Mouse (Mus musculus) liver, adult 2 months (tissue): ENCODE data around the gene Gm17334. TPM values are rescaled to one million over a fixed set of nuclear protein-coding genes. Genes with fewer than 3 reads are reported as not detected.

Experiments used
- DNase-seq: peaks from one replicate; pipeline ENCODE4 v3.0.0-alpha.2; 2011; ENCODE audit warnings: low read depth, low spot score; ENCODE audit errors: extremely low read depth
- H3K27ac ChIP-seq: fragments of 200-500 bp; replicated peaks from 2 replicates; pipeline ENCODE4 v1.5.1; 2012; ENCODE audit warnings: low read depth, mild to moderate bottlenecking, control low read depth, inconsistent platforms, low read length; ENCODE audit not compliant: insufficient read depth
- H3K27me3 ChIP-seq: fragments of 200-500 bp; 2 replicates; pipeline ENCODE4 v1.6.1; 2012; ENCODE audit warnings: mild to moderate bottlenecking, moderate library complexity, low read length, inconsistent platforms; ENCODE audit not compliant: control insufficient read depth, insufficient read depth
- H3K36me3 ChIP-seq: fragments of 200-500 bp; 2 replicates; pipeline ENCODE4 v1.6.1; 2012; ENCODE audit warnings: low read length, inconsistent platforms; ENCODE audit not compliant: control insufficient read depth, insufficient read depth
- H3K4me1 ChIP-seq: fragments of 200-500 bp; 2 replicates; pipeline ENCODE4 v1.6.1; 2011; ENCODE audit warnings: low read length; ENCODE audit not compliant: control insufficient read depth, insufficient read depth
- H3K4me3 ChIP-seq: fragments of 200-500 bp; 2 replicates; pipeline ENCODE4 v1.5.1; 2011; ENCODE audit warnings: low read depth, mild to moderate bottlenecking, control low read depth, low read length, moderate library complexity; ENCODE audit not compliant: insufficient read depth
- H3K79me2 ChIP-seq: fragments of 200-500 bp; 2 replicates; pipeline ENCODE4 v1.6.1; 2012; ENCODE audit warnings: inconsistent platforms, mild to moderate bottlenecking, low read length, moderate library complexity; ENCODE audit not compliant: control insufficient read depth, insufficient read depth
- H3K9ac ChIP-seq: fragments of 200-500 bp; 2 replicates; pipeline ENCODE4 v1.6.1; 2012; ENCODE audit warnings: low read depth, mild to moderate bottlenecking, control low read depth, inconsistent platforms, low read length
- CTCF ChIP-seq: fragments of 200-500 bp; IDR thresholded peaks from 2 replicates; pipeline ENCODE4 v1.5.1; 2011; ENCODE audit warnings: low read depth, low read length, control low read depth
- POLR2A ChIP-seq: fragments of 200-500 bp; IDR thresholded peaks from 2 replicates; pipeline ENCODE4 v1.6.1; 2011; ENCODE audit warnings: low read length, control low read depth; ENCODE audit not compliant: insufficient read depth; ENCODE audit errors: extremely low read depth
- WGBS: fragments of 180-500 bp; shearing (Covaris S2); methylation state at CpG from one replicate; pipeline ENCODE4 v1.1.7; 2018; 5-methylcytosine and 5-hydroxymethylcytosine counted together
- polyA plus RNA-seq: library from polyadenylated mRNA; depleted of rRNA; stranded (reverse); fragments of >200 nt; gene quantifications from 2 replicates; pipeline ENCODE4 v1.2.3, GENCODE M21; 2012; rRNA removed
- total RNA-seq: library from RNA; depleted of rRNA; stranded (reverse); fragments of >200 nt; gene quantifications from 2 replicates; pipeline ENCODE4 v1.2.3, GENCODE M21; 2014; rRNA removed

Gm17334 gene
- total RNA-seq (not detected in 2 replicates), polyA plus RNA-seq (0.16 TPM in 1 of 2 replicates, not detected in the other)

DNA sequence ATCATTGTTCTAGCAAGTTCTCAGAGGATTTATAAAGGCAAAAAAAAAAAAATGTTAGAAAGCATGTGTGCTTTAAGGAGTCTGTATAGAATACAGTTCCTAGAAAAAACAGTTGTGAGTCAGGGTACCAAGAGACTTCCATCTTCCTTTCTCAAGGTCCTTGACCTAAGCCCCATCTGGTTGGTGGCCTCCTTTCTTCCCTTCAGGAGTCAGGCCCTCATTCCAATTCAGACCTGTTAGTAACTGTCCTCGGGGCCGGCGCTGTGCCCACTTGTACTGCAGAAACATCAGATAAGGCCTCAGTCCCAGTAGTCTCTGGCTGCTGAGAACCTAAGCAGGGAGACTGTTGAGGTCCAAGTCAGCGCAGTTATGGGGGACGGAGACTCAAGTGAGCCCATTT lies at the start of gene Gm17334:
TSS of gene Gm17334 (minus strand) at position 101 of the 400 bp plus-strand sequence.
- Histone ChIP-seq H3K4me3 (peak within 1 kb of the TSS; percentile 24), H3K36me3 (peaks cover 35% of the 10 kb centered on the region)

DNA sequence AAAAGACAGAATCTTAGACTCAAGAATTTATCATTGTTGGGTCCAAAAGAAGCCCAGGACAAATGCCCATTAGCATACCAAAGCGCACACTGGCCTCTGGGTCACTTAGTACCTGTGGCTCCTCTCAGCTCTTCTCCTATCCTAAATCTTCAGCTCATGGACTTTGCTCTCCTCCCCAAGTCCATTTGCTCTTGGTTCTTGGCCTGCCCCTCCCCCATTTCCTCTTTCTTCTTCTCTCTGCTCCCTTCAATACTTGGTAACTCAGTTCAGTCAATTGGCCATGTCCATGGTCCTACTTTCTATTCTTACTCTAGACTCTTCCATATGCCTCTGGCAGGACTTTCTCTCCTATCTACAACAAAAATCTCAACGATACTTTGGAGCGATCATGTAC lies 49.0 kb upstream of the Gm17334 start:
- no peak for DNase-seq
- 96% methylated on average over 3 of the region's 3 CpGs for WGBS

More for the DNA sequence above, at the start of gene Gm17334:
- H3K4me1 ChIP-seq, result peaks cover 16% of the 10 kb centered on the region
- DNase-seq, result no peak
- peak within 1 kb of the TSS; percentile 30; the same call in 1 of the 2 replicates for H3K27ac ChIP-seq
- 78% methylated on average over 5 of the region's 5 CpGs for WGBS
- peak within 1 kb of the TSS; percentile 50 for H3K9ac ChIP-seq
- no peaks in the 10 kb centered on the region for H3K27me3 ChIP-seq
- H3K79me2 ChIP-seq, result no peaks in the 10 kb centered on the region; the same call in 1 of the 2 replicates
- TF ChIP-seq POLR2A (no peak), CTCF (no peak)

DNA sequence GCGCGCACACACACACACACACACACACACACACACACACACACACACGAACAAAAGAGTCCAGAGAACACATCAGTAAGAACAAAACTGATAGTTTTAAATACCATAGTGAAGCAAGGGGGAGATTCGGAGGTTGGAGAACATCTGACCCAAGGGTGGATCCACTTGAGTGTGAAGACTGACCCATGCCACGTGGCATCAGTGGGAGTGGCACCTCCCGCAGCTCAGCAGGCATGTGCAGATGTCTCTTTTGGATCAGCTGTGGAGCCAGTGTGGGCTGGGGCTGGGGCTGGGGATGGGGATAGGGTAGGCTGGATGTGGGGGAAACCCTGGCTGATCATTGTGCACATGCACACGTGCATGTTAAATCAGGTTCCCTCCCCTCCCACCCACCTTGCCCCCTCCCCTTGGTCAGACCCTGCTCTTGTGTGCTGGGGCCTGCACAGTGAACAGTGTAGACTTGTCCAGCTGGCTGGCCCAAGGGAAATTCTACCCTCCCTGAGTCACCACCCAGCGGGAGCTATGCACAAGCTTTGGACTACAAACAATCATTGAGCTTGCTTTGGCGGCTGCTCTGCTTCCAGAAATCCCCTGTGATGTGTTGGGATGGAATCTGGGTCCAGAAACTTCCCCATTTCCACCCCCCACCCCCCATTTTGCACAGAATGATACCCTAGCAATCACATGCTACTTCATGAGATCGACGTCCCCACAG lies 48.4 kb upstream of the Gm17334 start:
- no peaks in the 10 kb centered on the region for H3K27me3 ChIP-seq
- TF ChIP-seq POLR2A (no peak), CTCF (no peak)
- 93% methylated on average over 11 of the region's 11 CpGs for WGBS
- no peak overlapping the region for H3K4me3 ChIP-seq
- no peak overlapping the region for H3K27ac ChIP-seq
- no peak for DNase-seq
- no peak overlapping the region for H3K9ac ChIP-seq
- H3K4me1 ChIP-seq, result peaks cover 3% of the 10 kb centered on the region
- H3K36me3 ChIP-seq, result no peaks in the 10 kb centered on the region
- no peaks in the 10 kb centered on the region for H3K79me2 ChIP-seq

More for the DNA sequence above, 49.0 kb upstream of the Gm17334 start:
- Histone ChIP-seq H3K27ac (no peak overlapping the region), H3K36me3 (no peaks in the 10 kb centered on the region), H3K79me2 (no peaks in the 10 kb centered on the region), H3K9ac (no peak overlapping the region), H3K27me3 (no peaks in the 10 kb centered on the region), H3K4me1 (peaks cover 4% of the 10 kb centered on the region), H3K4me3 (no peak overlapping the region)
- TF ChIP-seq POLR2A (no peak), CTCF (no peak)

DNA sequence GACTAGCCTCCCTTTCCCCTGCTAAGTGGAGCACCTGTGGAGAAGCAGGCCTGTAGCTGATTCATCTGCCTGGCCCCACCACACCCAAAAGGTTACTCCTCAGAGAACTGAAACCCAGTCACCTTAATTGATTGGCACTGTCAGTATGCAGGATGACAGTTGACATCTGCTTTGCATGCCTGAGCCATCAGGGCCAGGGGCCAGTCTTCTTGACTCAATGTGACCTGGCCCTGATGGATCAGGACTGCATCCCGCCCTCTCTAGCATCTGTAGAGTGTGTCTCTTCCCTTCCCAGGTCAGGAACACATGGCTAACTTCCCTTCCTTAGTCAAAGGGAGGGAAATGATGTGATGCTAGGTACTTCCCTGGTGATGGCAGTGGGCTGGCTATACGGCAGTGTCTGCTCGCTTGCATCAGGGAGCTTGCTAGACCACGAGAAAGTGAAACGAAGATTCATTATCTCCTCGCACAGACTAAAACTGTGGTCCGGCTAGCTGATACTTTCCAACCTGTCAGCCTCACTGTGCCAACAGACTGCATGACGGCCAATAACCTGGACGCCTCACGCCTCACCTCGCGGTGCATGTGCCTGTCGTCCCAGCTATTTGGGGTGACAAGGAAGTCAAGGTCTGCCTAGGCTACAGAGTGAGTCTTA lies 47.7 kb upstream of the Gm17334 start:
- Histone ChIP-seq H3K27me3 (no peaks in the 10 kb centered on the region), H3K4me1 (peaks cover 3% of the 10 kb centered on the region), H3K36me3 (no peaks in the 10 kb centered on the region), H3K4me3 (no peak overlapping the region), H3K79me2 (no peaks in the 10 kb centered on the region), H3K9ac (no peak overlapping the region), H3K27ac (no peak overlapping the region)
- no peak for DNase-seq
- WGBS, result 94% methylated on average over 13 of the region's 13 CpGs
- TF ChIP-seq POLR2A, result no peak

DNA sequence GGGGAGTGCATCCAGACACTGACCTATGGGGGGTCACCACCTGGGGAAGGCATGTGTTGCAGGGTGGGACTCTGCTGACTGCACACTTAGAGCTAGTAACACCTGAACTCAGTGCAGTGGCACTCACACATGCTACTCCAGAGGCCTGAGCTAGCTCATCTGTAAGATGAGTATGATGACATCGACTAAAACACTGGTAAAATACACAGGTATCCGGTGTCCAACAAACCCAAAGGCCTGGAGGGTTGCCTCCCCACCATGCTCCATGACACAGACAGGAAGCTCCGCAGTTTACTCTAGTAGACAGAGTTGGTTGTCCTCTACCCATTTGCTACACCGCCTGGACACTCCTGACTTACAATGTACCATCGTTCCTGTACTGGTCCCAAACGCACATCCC lies 46.5 kb upstream of the Gm17334 start:
- H3K4me3 ChIP-seq, result no peak overlapping the region
- no peak overlapping the region for H3K27ac ChIP-seq
- H3K9ac ChIP-seq, result no peak overlapping the region
- peaks cover 3% of the 10 kb centered on the region for H3K4me1 ChIP-seq
- no peak for DNase-seq
- no peaks in the 10 kb centered on the region for H3K79me2 ChIP-seq
- no peaks in the 10 kb centered on the region for H3K27me3 ChIP-seq
- H3K36me3 ChIP-seq, result no peaks in the 10 kb centered on the region
- TF ChIP-seq CTCF (no peak), POLR2A (no peak)
- WGBS, result 96% methylated on average over 6 of the region's 6 CpGs

DNA sequence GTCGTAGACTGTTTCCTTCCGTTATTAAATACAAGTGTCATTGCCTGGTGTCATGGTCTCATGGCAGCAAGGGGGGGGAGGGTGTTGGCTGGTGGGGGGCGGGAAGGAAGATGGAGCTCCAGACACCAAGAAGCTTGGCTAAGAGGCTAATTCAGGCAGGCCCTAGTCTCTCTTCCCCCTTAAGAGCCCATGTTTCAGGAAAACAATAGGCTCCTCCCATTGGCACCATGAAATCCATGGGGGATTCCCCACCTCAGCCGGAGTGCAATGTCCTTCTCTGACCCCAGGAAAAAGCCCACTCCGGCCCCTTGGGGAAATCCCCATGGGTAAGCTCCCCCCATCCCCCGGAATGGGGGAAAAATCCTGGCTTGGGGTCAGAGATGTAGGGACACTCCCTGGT lies 45.8 kb upstream of the Gm17334 start:
- DNase-seq, result no peak

More for the DNA sequence above, 45.8 kb upstream of the Gm17334 start:
- Histone ChIP-seq H3K27me3 (no peaks in the 10 kb centered on the region), H3K36me3 (no peaks in the 10 kb centered on the region), H3K79me2 (no peaks in the 10 kb centered on the region), H3K4me1 (no peaks in the 10 kb centered on the region; the same call in 1 of the 2 replicates), H3K4me3 (no peak overlapping the region), H3K27ac (no peak overlapping the region; the same call in 1 of the 2 replicates), H3K9ac (no peak overlapping the region)
- WGBS, result 64% methylated on average over 6 of the region's 6 CpGs
- TF ChIP-seq POLR2A (no peak), CTCF (no peak)
